Mouse (Mus musculus) gastrocnemius, adult 18-20 months (tissue): ENCODE data around the gene Vmn2r108. TPM values are rescaled to one million over a fixed set of nuclear protein-coding genes. Genes with fewer than 3 reads are reported as not detected.
"Not testable (repeated sequence)": the region's sequence is repeated elsewhere in the genome, so short reads cannot be mapped to it uniquely, and the experiment has no call there.

Experiments used
- DNase-seq: peaks from one replicate; pipeline ENCODE4 v3.0.0; 2021; ENCODE audit warnings: low spot score
- long read RNA-seq, 2 experiments: library from polyadenylated mRNA; stranded (forward); transcript quantifications; one replicate each; pipeline ENCODE4 v2.0.0; 2021
- total RNA-seq, 2 experiments: library from RNA; stranded (reverse); gene quantifications; 2 replicates each; pipeline ENCODE4 v1.2.3; 2021

Vmn2r108 gene
- total RNA-seq: not detected
- long read RNA-seq, experiment 1: 0 reads
- long read RNA-seq, experiment 2: 0 reads

- DNase-seq: no peak
Measured at GRCm38 (mm10) chr17:20481231-20481630, at the start of gene Vmn2r108. Vmn2r108 (minus strand) TSS chr17:20481331.

DNA sequence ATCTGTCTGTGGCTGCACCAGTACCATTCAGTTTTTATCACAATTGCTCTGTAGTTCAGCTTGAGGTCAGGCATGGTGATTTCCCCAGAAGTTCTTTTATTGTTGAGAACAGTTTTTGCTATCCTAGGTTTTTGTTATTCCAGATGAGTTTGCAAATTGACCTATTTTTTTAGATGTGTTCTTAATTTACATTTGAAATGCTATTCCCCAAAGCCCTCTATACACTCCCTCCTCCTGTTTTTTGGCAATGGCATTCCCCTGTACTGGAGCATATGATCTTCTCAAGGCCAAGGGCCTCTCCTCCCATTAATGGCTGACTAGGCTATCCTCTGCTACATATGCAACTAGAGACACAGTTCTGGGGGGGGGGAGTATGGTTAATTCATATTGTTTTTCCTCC is 27.1 kb upstream of the Vmn2r108 start:
- DNase-seq: not testable (repeated sequence)

DNA sequence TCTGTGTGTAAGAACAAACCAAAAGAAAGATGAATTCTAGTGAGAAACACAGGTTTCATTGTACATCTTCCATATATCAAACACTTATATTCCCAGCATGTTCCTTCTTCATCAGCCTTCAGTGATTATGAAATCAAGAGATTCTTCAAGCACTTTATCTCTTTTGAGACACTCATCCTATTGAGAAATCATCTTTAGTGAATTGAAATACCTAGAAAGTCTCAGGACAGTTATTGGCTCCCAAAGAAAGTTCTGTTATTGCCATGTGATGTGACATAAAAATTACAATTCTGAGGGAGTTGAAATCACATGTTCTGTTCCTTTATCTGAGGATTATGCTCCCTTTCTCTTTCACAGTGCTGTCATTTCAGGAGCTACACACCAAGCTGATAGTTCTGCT is 16.7 kb upstream of the Vmn2r108 start, which contains the start of gene Vmn1r225:
TSS of gene Vmn1r225 (plus strand) at position 301 of the 400 bp plus-strand sequence.
- no peak for DNase-seq

DNA sequence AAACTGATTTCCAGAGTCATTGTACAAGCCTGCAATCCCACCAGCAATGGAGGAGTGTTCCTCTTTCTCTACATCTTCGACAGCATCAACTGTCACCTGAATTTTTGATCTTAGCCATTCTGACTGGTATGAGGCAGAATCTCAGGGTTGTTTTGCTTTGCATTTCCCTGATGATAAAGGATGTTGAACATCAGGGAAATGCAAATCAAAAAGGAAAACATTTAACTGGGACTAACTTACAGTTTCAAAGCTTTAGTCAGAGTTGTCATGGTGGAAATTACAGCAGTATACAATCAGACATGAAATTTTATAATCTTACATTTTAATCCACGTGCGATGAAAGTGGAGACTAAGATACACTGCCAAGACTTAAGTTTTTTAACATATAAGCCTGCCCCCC is 7.8 kb downstream of the Vmn2r108 start:
- DNase-seq: no peak

DNA sequence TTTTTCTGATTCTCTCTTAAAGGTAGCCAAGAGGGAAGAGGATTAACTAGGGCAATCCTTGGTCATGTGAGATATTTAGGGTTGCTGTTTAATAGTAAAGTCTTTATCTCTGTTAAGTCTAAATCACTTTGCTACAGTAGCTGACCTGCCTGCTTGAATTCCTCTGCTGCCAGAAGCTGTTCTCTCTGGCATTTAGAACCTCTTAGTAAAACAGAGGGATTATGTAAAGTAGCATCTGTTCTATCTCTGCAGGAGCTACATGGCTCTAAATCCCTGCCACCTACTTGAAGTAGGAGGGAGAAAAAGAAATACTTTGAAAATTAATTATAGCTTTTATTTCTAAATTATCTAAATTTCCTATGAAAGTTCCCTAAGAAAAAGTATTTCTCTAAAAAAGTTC is 41.9 kb downstream of the Vmn2r108 start:
- no peak for DNase-seq

- DNase-seq: no peak
Measured at GRCm38 (mm10) chr17:20413846-20414245, 67.3 kb downstream of the Vmn2r108 start, which contains the start of gene Vmn1r224. Vmn1r224 (plus strand) TSS chr17:20414146.

Other genes starting within 250 kb of the Vmn2r108 start
- not detected for gene Vmn2r105, start 246.3 kb downstream of the Vmn2r108 start, total RNA-seq
- gene Vmn2r106, start 195.8 kb downstream of the Vmn2r108 start, total RNA-seq: not detected
- gene Vmn2r107, start 136.1 kb downstream of the Vmn2r108 start, total RNA-seq: not detected
- gene Vmn1r224, start 67.2 kb downstream of the Vmn2r108 start, total RNA-seq: not detected
- gene Vmn1r225, start 16.8 kb upstream of the Vmn2r108 start, total RNA-seq: not detected
- gene Vmn2r109, start 83.4 kb upstream of the Vmn2r108 start, total RNA-seq: not detected
- gene Vmn2r110, start 115.1 kb upstream of the Vmn2r108 start, total RNA-seq: not detected
- not detected for gene Fpr-rs3, start 143.5 kb upstream of the Vmn2r108 start, total RNA-seq
- gene Vmn1r226, start 201.5 kb upstream of the Vmn2r108 start, total RNA-seq: not detected
- not detected for gene Vmn1r227, start 248.5 kb upstream of the Vmn2r108 start, total RNA-seq